Mouse (Mus musculus) liver, embryonic 13.5 days (tissue): ENCODE data around the gene Kdm2b. TPM values are rescaled to one million over a fixed set of nuclear protein-coding genes. Genes with fewer than 3 reads are reported as not detected.
A peak's percentile ranks its signal among the peaks of the same experiment; 100 is the strongest.
"Not testable (repeated sequence)": the region's sequence is repeated elsewhere in the genome, so short reads cannot be mapped to it uniquely, and the experiment has no call there.

Experiments used
- ATAC-seq: fragments of 200-750 bp; cut with Nextera tagmentation; 2 replicates; pipeline ENCODE4 v1.8.0; 2017; ENCODE audit warnings: low read depth, mild to moderate bottlenecking, moderate number of reproducible peaks, moderate library complexity
- DNase-seq: peaks from one replicate; pipeline ENCODE4 v3.0.0; 2022
- H3K27ac ChIP-seq: fragments of 300-500 bp; sonication (generic); 2 replicates; pipeline ENCODE4 v1.5.1; 2015; ENCODE audit warnings: moderate library complexity, mild to moderate bottlenecking, inconsistent platforms
- H3K27me3 ChIP-seq: fragments of 300-500 bp; sonication (generic); 2 replicates; pipeline ENCODE4 v1.6.1; 2015; ENCODE audit warnings: mild to moderate bottlenecking, inconsistent platforms
- H3K36me3 ChIP-seq: fragments of 300-500 bp; sonication (generic); 2 replicates; pipeline ENCODE4 v1.6.1; 2015; ENCODE audit warnings: mild to moderate bottlenecking, inconsistent platforms
- H3K4me1 ChIP-seq: fragments of 300-500 bp; sonication (generic); replicated peaks from 2 replicates; pipeline ENCODE4 v1.6.1; 2015; ENCODE audit warnings: inconsistent platforms
- H3K4me2 ChIP-seq: fragments of 300-500 bp; sonication (generic); 2 replicates; pipeline ENCODE4 v1.6.1; 2015; ENCODE audit warnings: inconsistent platforms, mild to moderate bottlenecking, moderate library complexity
- H3K4me3 ChIP-seq: fragments of 300-500 bp; sonication (generic); replicated peaks from 2 replicates; pipeline ENCODE4 v1.5.1; 2015; ENCODE audit warnings: mild to moderate bottlenecking, inconsistent platforms
- H3K9ac ChIP-seq: fragments of 300-500 bp; sonication (generic); 2 replicates; pipeline ENCODE4 v1.6.1; 2015; ENCODE audit warnings: mild to moderate bottlenecking, inconsistent platforms
- H3K9me3 ChIP-seq: fragments of 300-500 bp; sonication (generic); replicated peaks from 2 replicates; pipeline ENCODE4 v1.6.1; 2016; ENCODE audit warnings: inconsistent platforms
- WGBS: fragments of 180-500 bp; shearing (Covaris S2); methylation state at CpG from one replicate; pipeline ENCODE4 v1.1.7; 2015; ENCODE audit not compliant: insufficient replicate concordance; 5-methylcytosine and 5-hydroxymethylcytosine counted together
- polyA plus RNA-seq: library from polyadenylated mRNA; unstranded; fragments of >200 nt; fragmentation: Nextera tagmentation; extraction: Ambion mirVana; gene quantifications from 2 replicates; pipeline ENCODE4 v1.2.1, GENCODE M21; 2015

Kdm2b gene
- polyA plus RNA-seq, 1 experiment from 2014 or later: 21.3 TPM

DNA sequence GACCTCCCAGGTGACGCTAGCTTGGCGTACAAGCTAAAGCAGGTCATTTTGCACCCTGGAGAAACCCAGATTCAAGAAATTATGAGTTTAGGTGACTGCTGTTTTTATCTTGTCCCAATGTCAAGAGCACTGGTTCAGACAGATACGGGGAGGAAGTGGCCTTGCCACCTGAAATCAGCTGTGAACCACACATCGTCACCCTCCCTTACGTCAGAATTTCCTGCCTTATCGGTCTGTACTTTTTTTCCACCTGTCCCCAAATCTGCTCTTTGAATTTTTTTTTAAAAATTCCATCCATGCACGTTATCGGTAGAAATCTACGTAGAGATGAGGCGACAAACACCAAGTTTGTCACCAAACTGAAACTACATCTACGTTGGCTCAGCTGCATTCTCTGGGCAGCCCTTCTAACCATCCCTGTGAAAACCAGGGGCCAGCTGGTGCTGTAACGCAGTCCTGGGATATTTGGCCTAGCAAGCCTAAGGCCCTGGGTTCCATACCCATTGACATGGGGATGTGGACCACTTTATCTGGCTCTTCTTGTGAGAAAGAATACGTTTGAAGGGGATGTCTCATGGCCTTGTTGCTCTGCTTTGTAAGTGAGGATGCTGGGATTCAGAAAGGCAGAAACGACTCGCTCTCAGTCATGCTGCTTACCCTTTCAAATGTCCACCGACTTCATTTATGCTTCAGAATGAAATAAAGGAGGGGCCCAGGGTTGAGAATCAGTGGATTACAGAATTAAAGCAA lies 963 bp upstream of the Kdm2b start:
- Histone ChIP-seq H3K4me2 (peak overlapping the region; percentile 93), H3K36me3 (no peaks in the 10 kb centered on the region), H3K4me1 (peaks cover 58% of the 10 kb centered on the region), H3K4me3 (peak overlapping the region; percentile 73), H3K27me3 (peaks cover 34% of the 10 kb centered on the region), H3K27ac (no peak overlapping the region; the same call in 1 of the 2 replicates), H3K9ac (peak overlapping the region; percentile 75; the same call in 1 of the 2 replicates), H3K9me3 (no peaks in the 10 kb centered on the region)
- 19% methylated on average over 16 of the region's 16 CpGs for WGBS
- ATAC-seq (no peak), DNase-seq (peak; percentile 17)

DNA sequence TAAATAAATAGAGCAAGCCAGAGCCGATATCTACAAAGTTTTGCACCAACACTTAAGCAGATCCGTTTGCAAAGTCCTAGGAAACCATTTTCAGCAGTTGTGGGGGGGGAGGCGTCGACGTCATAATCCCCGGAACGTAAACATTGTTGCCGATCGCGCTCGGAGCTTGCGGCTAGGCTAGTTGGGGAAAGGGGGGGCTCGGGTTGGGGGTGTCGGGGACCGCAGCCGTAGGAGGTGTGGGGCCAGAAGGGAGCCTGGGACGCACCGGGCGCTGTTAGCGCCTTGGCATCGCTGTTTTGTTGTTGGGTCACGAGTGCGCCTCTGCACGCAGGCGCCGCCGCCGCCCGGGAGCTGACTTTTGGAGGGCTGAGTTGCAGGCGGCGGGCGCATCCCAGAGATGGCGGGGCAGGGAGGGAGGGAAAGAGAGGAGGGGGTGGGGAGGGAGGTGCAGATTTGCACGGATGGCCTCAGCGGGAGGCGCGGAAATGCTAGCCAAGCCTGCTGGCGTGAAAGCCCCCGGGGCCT lies 560 bp downstream of the Kdm2b start:
- Histone ChIP-seq H3K9me3 (no peaks in the 10 kb centered on the region), H3K4me3 (peak overlapping the region; percentile 73), H3K27me3 (peaks cover 42% of the 10 kb centered on the region), H3K4me1 (peaks cover 50% of the 10 kb centered on the region), H3K4me2 (peak overlapping the region; percentile 93), H3K36me3 (no peaks in the 10 kb centered on the region), H3K9ac (peak overlapping the region; percentile 75), H3K27ac (peak overlapping the region; percentile 69)
- under 1% methylated on average over 39 of the region's 39 CpGs for WGBS
- ATAC-seq (peak; percentile 44), DNase-seq (peak; percentile 42)

- Histone ChIP-seq H3K4me2 (peak overlapping the region; percentile 93), H3K27ac (no peak overlapping the region), H3K9me3 (no peaks in the 10 kb centered on the region), H3K36me3 (no peaks in the 10 kb centered on the region), H3K27me3 (peaks cover 42% of the 10 kb centered on the region), H3K4me1 (peaks cover 49% of the 10 kb centered on the region), H3K9ac (peak overlapping the region; percentile 75), H3K4me3 (peak overlapping the region; percentile 73)
- DNase-seq: peak; percentile 22
- no peak for ATAC-seq
- WGBS: under 1% methylated on average over 41 of the region's 41 CpGs
Measured at GRCm38 (mm10) chr5:122988021-122988751, 1.4 kb downstream of the Kdm2b start.

DNA sequence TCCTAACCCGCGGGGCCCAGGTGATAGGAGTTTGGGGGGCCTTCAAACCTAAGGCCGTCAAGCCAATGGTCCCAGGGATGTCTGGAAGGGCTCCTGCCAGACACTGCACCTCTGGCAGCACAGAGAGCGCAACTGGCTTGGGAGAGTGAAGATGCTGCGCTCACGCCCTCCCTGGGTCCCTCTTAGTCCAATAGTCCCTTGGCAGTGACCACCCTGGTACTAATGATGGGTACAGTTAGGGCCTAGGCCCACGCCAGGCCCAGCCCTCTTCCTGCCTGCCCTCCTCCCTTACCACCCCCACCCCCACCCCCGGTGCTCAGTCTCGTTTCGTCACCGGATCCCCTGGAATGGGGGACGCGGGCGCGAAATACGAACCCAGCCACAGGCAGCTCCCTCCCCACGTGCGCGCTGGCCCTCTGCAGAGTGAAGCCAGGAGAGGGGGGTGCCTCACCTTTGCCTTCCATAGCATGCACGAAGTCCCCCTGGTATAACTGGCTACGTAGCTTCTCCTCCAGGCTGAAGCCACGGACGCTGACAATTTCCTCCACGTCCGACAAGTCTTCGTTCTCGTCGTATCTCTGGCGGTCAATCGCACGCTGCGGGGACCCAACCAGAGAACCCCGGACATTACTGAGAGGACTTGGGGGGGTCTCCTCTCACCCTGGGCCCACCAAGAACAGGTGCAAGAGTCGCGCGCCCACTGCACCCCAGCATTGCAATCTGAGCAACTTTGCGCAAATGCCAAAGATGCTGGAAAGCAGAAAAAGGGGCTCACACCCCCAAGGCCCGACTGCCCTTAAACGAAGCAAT lies 2.2 kb downstream of the Kdm2b start:
- no peaks in the 10 kb centered on the region for H3K36me3 ChIP-seq
- H3K4me2 ChIP-seq: peak overlapping the region; percentile 93
- DNase-seq (no peak), ATAC-seq (no peak)
- H3K27me3 ChIP-seq: peaks cover 39% of the 10 kb centered on the region
- H3K9ac ChIP-seq: peak overlapping the region; percentile 75
- peaks cover 49% of the 10 kb centered on the region for H3K4me1 ChIP-seq
- H3K4me3 ChIP-seq: peak overlapping the region; percentile 73
- H3K27ac ChIP-seq: no peak overlapping the region
- no peaks in the 10 kb centered on the region for H3K9me3 ChIP-seq
- 9% methylated on average over 39 of the region's 39 CpGs for WGBS

DNA sequence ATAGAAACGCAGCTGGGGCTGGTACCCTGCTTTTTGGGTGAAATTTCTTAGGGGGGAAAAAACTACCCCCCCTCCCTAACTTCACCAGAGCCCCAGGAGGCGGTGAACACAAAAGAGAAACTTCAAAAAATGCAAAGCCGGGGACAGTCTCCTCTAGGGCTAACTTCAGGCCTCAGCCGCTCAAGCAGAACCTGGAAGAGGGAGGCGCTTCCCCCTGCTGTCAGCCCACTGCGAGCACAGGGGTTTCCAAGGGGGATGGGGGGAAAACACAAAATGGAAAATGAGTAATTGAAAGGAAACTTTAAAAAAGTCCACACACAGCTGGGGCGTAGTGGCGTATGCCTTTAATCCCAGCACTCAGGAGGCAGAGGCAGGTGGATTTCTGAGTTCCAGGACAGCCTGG lies 3.5 kb downstream of the Kdm2b start:
- Histone ChIP-seq H3K27ac (no peak overlapping the region), H3K4me1 (peaks cover 44% of the 10 kb centered on the region), H3K9ac (no peak overlapping the region), H3K27me3 (peaks cover 38% of the 10 kb centered on the region), H3K4me2 (no peak overlapping the region), H3K4me3 (no peak overlapping the region), H3K36me3 (no peaks in the 10 kb centered on the region), H3K9me3 (no peaks in the 10 kb centered on the region)
- 60% methylated on average over 8 of the region's 8 CpGs for WGBS
- ATAC-seq (no peak), DNase-seq (no peak)

GRCm38 (mm10) chr5:122985276-122985675 lies 4.3 kb downstream of the Kdm2b start:
- Histone ChIP-seq H3K27me3 (peaks cover 38% of the 10 kb centered on the region), H3K4me3 (no peak overlapping the region), H3K9ac (no peak overlapping the region), H3K4me2 (no peak overlapping the region), H3K36me3 (no peaks in the 10 kb centered on the region), H3K9me3 (no peaks in the 10 kb centered on the region), H3K4me1 (peaks cover 44% of the 10 kb centered on the region), H3K27ac (no peak overlapping the region)
- DNase-seq (no peak), ATAC-seq (no peak)
- 75% methylated on average over 3 of the region's 3 CpGs for WGBS

DNA sequence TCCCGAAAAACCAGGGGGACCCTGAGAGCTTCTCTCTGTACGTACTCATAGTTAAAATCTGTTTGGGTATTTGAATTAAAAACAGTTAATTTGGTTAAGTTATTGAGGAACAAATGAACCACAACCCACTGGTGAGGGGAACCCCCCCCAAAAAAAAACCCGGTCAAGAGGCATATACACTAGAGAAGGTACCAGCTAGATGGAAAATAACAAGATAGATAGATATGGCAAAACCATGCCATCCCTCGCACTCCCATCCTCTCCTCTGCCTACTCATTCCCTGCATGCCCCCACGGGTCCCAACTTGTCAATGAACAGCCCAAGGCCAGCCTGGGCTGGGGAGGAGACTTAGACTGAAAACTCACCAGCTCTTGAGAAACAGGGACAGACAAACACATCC lies 5.1 kb downstream of the Kdm2b start:
- Histone ChIP-seq H3K9ac (no peak overlapping the region), H3K36me3 (no peaks in the 10 kb centered on the region), H3K27ac (no peak overlapping the region), H3K27me3 (peaks cover 38% of the 10 kb centered on the region), H3K9me3 (no peaks in the 10 kb centered on the region), H3K4me2 (no peak overlapping the region), H3K4me3 (no peak overlapping the region), H3K4me1 (peaks cover 37% of the 10 kb centered on the region)
- WGBS: 71% methylated on average over 5 of the region's 5 CpGs
- DNase-seq: no peak
- no peak for ATAC-seq

- DNase-seq (no peak), ATAC-seq (no peak)
- Histone ChIP-seq H3K4me1 (peaks cover 21% of the 10 kb centered on the region), H3K9ac (no peak overlapping the region), H3K36me3 (no peaks in the 10 kb centered on the region), H3K27ac (no peak overlapping the region; the same call in 1 of the 2 replicates), H3K4me2 (no peak overlapping the region), H3K4me3 (no peak overlapping the region), H3K9me3 (no peaks in the 10 kb centered on the region), H3K27me3 (no peaks in the 10 kb centered on the region)
- WGBS: 24% methylated on average over 8 of the region's 8 CpGs
Measured at GRCm38 (mm10) chr5:122978970-122979369, 10.7 kb downstream of the Kdm2b start.

DNA sequence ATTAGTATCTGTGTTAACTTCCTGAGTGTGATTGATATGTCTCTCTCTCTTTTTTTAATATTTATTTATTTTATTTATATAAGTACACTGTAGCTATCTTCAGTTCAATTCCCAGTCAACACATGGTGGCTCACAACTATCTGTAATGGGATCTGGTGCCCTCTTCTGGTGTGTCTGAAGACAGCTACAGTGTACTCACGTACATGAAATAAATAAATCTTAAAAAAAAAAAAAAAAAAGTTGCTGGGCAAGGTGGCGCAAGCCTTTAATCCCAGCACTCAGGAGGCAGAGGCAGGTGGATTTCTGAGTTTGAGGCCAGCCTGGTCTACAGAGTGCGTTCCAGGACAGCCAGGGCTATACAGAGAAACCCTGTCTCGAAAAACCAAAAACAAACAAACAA lies 14.9 kb downstream of the Kdm2b start:
- H3K9ac ChIP-seq, H3K36me3 ChIP-seq, H3K27me3 ChIP-seq, DNase-seq, H3K4me3 ChIP-seq, H3K4me2 ChIP-seq, ATAC-seq, H3K27ac ChIP-seq, H3K9me3 ChIP-seq: not testable (repeated sequence)
- WGBS: 82% methylated on average over 4 of the region's 4 CpGs
- H3K4me1 ChIP-seq: peaks cover 40% of the 10 kb centered on the region

DNA sequence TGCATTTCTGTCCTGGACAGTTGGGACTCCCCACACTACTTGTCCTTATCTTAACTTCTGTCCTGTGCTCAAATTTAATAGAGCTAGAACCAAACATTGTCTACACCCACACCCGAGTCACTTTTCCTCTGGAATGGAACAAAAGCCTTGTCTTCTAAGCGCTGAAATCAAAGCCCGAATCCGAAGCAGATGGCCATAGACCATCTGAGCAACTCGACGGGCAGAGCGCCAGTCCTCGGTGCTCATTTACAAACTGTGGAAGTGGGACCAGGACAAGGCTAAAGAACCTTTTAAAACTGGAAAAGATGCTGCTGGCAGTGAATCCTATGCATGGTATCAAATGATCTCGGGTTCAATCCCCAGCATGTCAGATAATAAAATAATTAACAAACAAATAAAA lies 17.5 kb downstream of the Kdm2b start:
- Histone ChIP-seq H3K4me2 (no peak overlapping the region), H3K27me3 (no peaks in the 10 kb centered on the region), H3K36me3 (no peaks in the 10 kb centered on the region), H3K27ac (no peak overlapping the region), H3K4me1 (peaks cover 31% of the 10 kb centered on the region), H3K4me3 (no peak overlapping the region), H3K9ac (no peak overlapping the region), H3K9me3 (no peaks in the 10 kb centered on the region)
- 79% methylated on average over 9 of the region's 9 CpGs for WGBS
- no peak for DNase-seq
- no peak for ATAC-seq

DNA sequence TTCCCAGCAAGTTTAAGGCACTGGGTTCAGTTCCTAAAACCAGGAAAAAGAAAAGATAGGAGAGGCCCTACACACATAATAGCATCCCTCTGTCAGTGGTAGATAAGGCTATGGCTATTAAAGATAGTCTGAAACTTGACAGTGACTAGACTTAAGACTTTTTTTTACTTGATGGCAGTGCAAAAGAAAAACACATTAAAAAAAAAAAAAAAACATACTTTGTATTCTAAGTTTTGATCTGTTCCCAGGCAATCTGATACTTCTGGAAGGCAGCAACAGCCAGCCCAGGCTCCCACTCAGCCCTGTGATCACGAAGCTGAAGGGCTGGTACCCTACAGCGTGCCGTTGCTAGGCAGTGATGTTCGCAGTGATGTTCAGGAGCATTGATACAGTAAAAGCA lies 18.2 kb downstream of the Kdm2b start:
- ATAC-seq (peak; percentile 61), DNase-seq (no peak)
- Histone ChIP-seq H3K9me3 (no peaks in the 10 kb centered on the region), H3K4me3 (no peak overlapping the region), H3K4me2 (0 out of 2 replicates have a peak overlapping the region, but pooled peaks have one; percentile 19), H3K36me3 (no peaks in the 10 kb centered on the region), H3K27ac (no peak overlapping the region), H3K4me1 (peaks cover 31% of the 10 kb centered on the region), H3K9ac (no peak overlapping the region), H3K27me3 (no peaks in the 10 kb centered on the region)
- WGBS: 72% methylated on average over 4 of the region's 4 CpGs
